Mouse (Mus musculus): ENCODE results near the gene Fgfr2. TPM values are rescaled to one million over a fixed set of nuclear protein-coding genes. Genes with fewer than 3 reads are reported as not detected.
A peak's percentile ranks its signal among the peaks of the same experiment; 100 is the strongest.

Fgfr2 gene
- polyA plus RNA-seq, 1 experiment from 2014 or later, result 11.2 TPM

GRCm38 (mm10) chr7:132903796-132904195, 219.4 kb downstream of the Fgfr2 start:
- no peaks in the 10 kb centered on the region for H3K36me3 ChIP-seq (replicated peaks; ENCODE audit: insufficient read depth, low read length)
- ATAC-seq (no peak), DNase-seq (no peak)
- no peaks in the 10 kb centered on the region for H3K9me3 ChIP-seq (ENCODE audit: low read length)
- WGBS (ENCODE audit: insufficient replicate concordance), result 57% methylated on average over 3 of the region's 3 CpGs
- H3K27me3 ChIP-seq (ENCODE audit: insufficient read depth, low read length), result no peaks in the 10 kb centered on the region
- no peak overlapping the region for H3K4me2 ChIP-seq (ENCODE audit: low read depth, low read length)
- no peak overlapping the region for H3K9ac ChIP-seq (replicated peaks)
- TF ChIP-seq EP300 (IDR thresholded peaks at IDR 0.05; ENCODE audit: low read depth), result no peak
- 0 out of 2 replicates have a peak, but pooled peaks have one; percentile 17 for TF ChIP-seq CTCF (IDR thresholded peaks at IDR 0.05; ENCODE audit: low read depth)
- H3K4me3 ChIP-seq (ENCODE audit: low read depth, low read length), result no peak overlapping the region
- no peaks in the 10 kb centered on the region for H3K4me1 ChIP-seq (ENCODE audit: insufficient read depth)
- no peak overlapping the region for H3K27ac ChIP-seq (ENCODE audit: low read depth)

GRCm38 (mm10) chr7:132900826-132901531, 222.2 kb downstream of the Fgfr2 start:
- no peaks in the 10 kb centered on the region for H3K4me1 ChIP-seq (ENCODE audit: insufficient read depth)
- H3K4me3 ChIP-seq (ENCODE audit: low read depth, low read length), result no peak overlapping the region
- H3K27me3 ChIP-seq (ENCODE audit: insufficient read depth, low read length), result no peaks in the 10 kb centered on the region
- ATAC-seq (no peak), DNase-seq (no peak)
- no peak overlapping the region for H3K9ac ChIP-seq (replicated peaks)
- H3K4me2 ChIP-seq (ENCODE audit: low read depth, low read length), result no peak overlapping the region
- no peak overlapping the region for H3K27ac ChIP-seq (ENCODE audit: low read depth)
- WGBS (ENCODE audit: insufficient replicate concordance), result 49% methylated on average over 2 of the region's 2 CpGs
- no peaks in the 10 kb centered on the region for H3K9me3 ChIP-seq (ENCODE audit: low read length)
- TF ChIP-seq EP300 (IDR thresholded peaks at IDR 0.05; ENCODE audit: low read depth), result no peak
- TF ChIP-seq CTCF (IDR thresholded peaks at IDR 0.05; ENCODE audit: low read depth), result no peak
- no peaks in the 10 kb centered on the region for H3K36me3 ChIP-seq (replicated peaks; ENCODE audit: insufficient read depth, low read length)

- H3K27ac ChIP-seq (ENCODE audit: low read depth), result no peak overlapping the region
- DNase-seq (peak; percentile 50), ATAC-seq (no peak)
- H3K4me1 ChIP-seq (ENCODE audit: insufficient read depth), result no peaks in the 10 kb centered on the region
- no peak overlapping the region for H3K9ac ChIP-seq (replicated peaks)
- TF ChIP-seq CTCF (IDR thresholded peaks at IDR 0.05; ENCODE audit: low read depth), result peak; percentile 83
- no peak for TF ChIP-seq EP300 (IDR thresholded peaks at IDR 0.05; ENCODE audit: low read depth)
- H3K9me3 ChIP-seq (ENCODE audit: low read length), result no peaks in the 10 kb centered on the region
- WGBS (ENCODE audit: insufficient replicate concordance), result 79% methylated on average over 2 of the region's 2 CpGs
- no peak overlapping the region for H3K4me3 ChIP-seq (ENCODE audit: low read depth, low read length)
- no peaks in the 10 kb centered on the region for H3K27me3 ChIP-seq (ENCODE audit: insufficient read depth, low read length)
- H3K4me2 ChIP-seq (ENCODE audit: low read depth, low read length), result no peak overlapping the region
- no peaks in the 10 kb centered on the region for H3K36me3 ChIP-seq (replicated peaks; ENCODE audit: insufficient read depth, low read length)
These were observed 224.9 kb downstream of the Fgfr2 start for GRCm38 (mm10) chr7:132898234-132898633.

GRCm38 (mm10) chr7:132897258-132897657, 225.9 kb downstream of the Fgfr2 start:
- no peaks in the 10 kb centered on the region for H3K4me1 ChIP-seq (ENCODE audit: insufficient read depth)
- H3K36me3 ChIP-seq (replicated peaks; ENCODE audit: insufficient read depth, low read length), result no peaks in the 10 kb centered on the region
- ATAC-seq (no peak), DNase-seq (no peak)
- no peaks in the 10 kb centered on the region for H3K9me3 ChIP-seq (ENCODE audit: low read length)
- WGBS (ENCODE audit: insufficient replicate concordance), result 85% methylated on average over 10 of the region's 10 CpGs
- no peak overlapping the region for H3K9ac ChIP-seq (replicated peaks)
- no peak overlapping the region for H3K4me2 ChIP-seq (ENCODE audit: low read depth, low read length)
- no peak overlapping the region for H3K4me3 ChIP-seq (ENCODE audit: low read depth, low read length)
- TF ChIP-seq EP300 (IDR thresholded peaks at IDR 0.05; ENCODE audit: low read depth) (no peak), CTCF (IDR thresholded peaks at IDR 0.05; ENCODE audit: low read depth) (peak; percentile 32)
- H3K27me3 ChIP-seq (ENCODE audit: insufficient read depth, low read length), result no peaks in the 10 kb centered on the region
- H3K27ac ChIP-seq (ENCODE audit: low read depth), result no peak overlapping the region

GRCm38 (mm10) chr7:132896206-132896815, 226.8 kb downstream of the Fgfr2 start:
- no peak for DNase-seq

GRCm38 (mm10) chr7:132894841-132895555, 228.2 kb downstream of the Fgfr2 start:
- TF ChIP-seq EP300 (IDR thresholded peaks at IDR 0.05; ENCODE audit: low read depth), result no peak
- TF ChIP-seq CTCF (IDR thresholded peaks at IDR 0.05; ENCODE audit: low read depth), result no peak

More at GRCm38 (mm10) chr7:132896206-132896815, 226.8 kb downstream of the Fgfr2 start:
- no peak for TF ChIP-seq CTCF (IDR thresholded peaks at IDR 0.05; ENCODE audit: low read depth)
- no peak for TF ChIP-seq EP300 (IDR thresholded peaks at IDR 0.05; ENCODE audit: low read depth)
- 79% methylated on average over 9 of the region's 9 CpGs for WGBS (ENCODE audit: insufficient replicate concordance)
- no peak overlapping the region for H3K4me2 ChIP-seq (ENCODE audit: low read depth, low read length)
- no peaks in the 10 kb centered on the region for H3K36me3 ChIP-seq (replicated peaks; ENCODE audit: insufficient read depth, low read length)
- no peak overlapping the region for H3K9ac ChIP-seq (replicated peaks)
- no peak overlapping the region for H3K4me3 ChIP-seq (ENCODE audit: low read depth, low read length)
- ATAC-seq, result no peak
- H3K9me3 ChIP-seq (ENCODE audit: low read length), result no peaks in the 10 kb centered on the region
- no peaks in the 10 kb centered on the region for H3K4me1 ChIP-seq (ENCODE audit: insufficient read depth)
- H3K27me3 ChIP-seq (ENCODE audit: insufficient read depth, low read length), result no peaks in the 10 kb centered on the region
- no peak overlapping the region for H3K27ac ChIP-seq (ENCODE audit: low read depth)

More at GRCm38 (mm10) chr7:132894841-132895555, 228.2 kb downstream of the Fgfr2 start:
- H3K27ac ChIP-seq (ENCODE audit: low read depth), result no peak overlapping the region
- ATAC-seq, result peak; percentile 35
- H3K9ac ChIP-seq (replicated peaks), result no peak overlapping the region
- WGBS (ENCODE audit: insufficient replicate concordance), result 74% methylated on average over 7 of the region's 7 CpGs
- H3K9me3 ChIP-seq (ENCODE audit: low read length), result no peaks in the 10 kb centered on the region
- no peak overlapping the region for H3K4me3 ChIP-seq (ENCODE audit: low read depth, low read length)
- H3K4me1 ChIP-seq (ENCODE audit: insufficient read depth), result no peaks in the 10 kb centered on the region
- peak; percentile 29 for DNase-seq
- H3K4me2 ChIP-seq (ENCODE audit: low read depth, low read length), result no peak overlapping the region
- no peaks in the 10 kb centered on the region for H3K27me3 ChIP-seq (ENCODE audit: insufficient read depth, low read length)
- H3K36me3 ChIP-seq (replicated peaks; ENCODE audit: insufficient read depth, low read length), result no peaks in the 10 kb centered on the region

Measured in liver, postnatal 0 days (tissue).